Mouse (Mus musculus): Measurements from ENCODE around the gene Fto.

DNA sequence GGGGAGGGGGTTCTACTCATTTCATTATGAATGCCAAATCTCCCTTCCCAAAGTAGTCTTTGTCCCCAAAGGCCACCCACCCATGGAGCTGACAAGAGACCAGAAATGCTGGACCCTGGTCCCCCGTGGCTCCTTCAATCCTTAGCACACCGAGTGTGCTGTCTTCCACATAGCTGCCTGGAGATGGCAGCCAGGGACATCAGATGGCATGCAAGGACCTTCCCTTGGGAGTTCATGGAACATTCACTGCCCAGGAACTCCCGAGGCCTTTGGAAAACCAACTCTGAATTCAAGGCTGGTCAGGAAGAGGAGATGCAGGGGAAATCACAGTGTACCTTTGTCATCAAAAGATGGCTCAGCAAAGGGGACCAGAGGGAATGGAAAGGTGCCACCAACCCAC lies 372.1 kb downstream of the Fto start:
- TF ChIP-seq CTCF (IDR thresholded peaks at IDR 0.05; ENCODE audit: low read depth): no peak
- no peak for TF ChIP-seq EP300 (IDR thresholded peaks at IDR 0.05; ENCODE audit: low read depth)

All from liver, embryonic 14.5 days (tissue).